Mouse (Mus musculus): ENCODE data around the gene Mfap3. TPM values are rescaled to one million over a fixed set of nuclear protein-coding genes. Genes with fewer than 3 reads are reported as not detected.

The Mfap3 gene
- polyA plus RNA-seq (2015; fragmentation: Nextera tagmentation; extraction: Ambion mirVana): 50.1 and 52.3 TPM in 2 replicates

- H3K27me3 ChIP-seq: no peaks in the 10 kb centered on the region
- no peaks in the 10 kb centered on the region for H3K9me3 ChIP-seq
- H3K4me2 ChIP-seq: peak within 1 kb of the TSS; percentile 66
- peak within 1 kb of the TSS; percentile 94 for H3K4me3 ChIP-seq
- under 1% methylated on average over 57 of the region's 59 CpGs for WGBS
- peak within 1 kb of the TSS; percentile 80 for H3K27ac ChIP-seq
- peak within 1 kb of the TSS; percentile 90 for H3K9ac ChIP-seq
- ATAC-seq (ENCODE audit: insufficient number of reproducible peaks, insufficient read depth, low FRiP score, low TSS enrichment, low read depth): peak; percentile 95
- peaks cover 10% of the 10 kb centered on the region for H3K4me1 ChIP-seq
- H3K36me3 ChIP-seq: peaks cover 28% of the 10 kb centered on the region
Observed at GRCm38 (mm10) chr11:57518091-57518750, at the start of gene Mfap3, which contains the start of gene Fam114a2. Mfap3 (plus strand) TSS chr11:57518664. Fam114a2 (minus strand) TSS chr11:57518617.

- Histone ChIP-seq H3K36me3 (no peaks in the 10 kb centered on the region), H3K4me1 (0 out of 2 replicates have a peak, but pooled peaks cover 2% of the 10 kb centered on the region), H3K27ac (no peak overlapping the region), H3K4me3 (no peak overlapping the region), H3K4me2 (no peak overlapping the region), H3K9ac (no peak overlapping the region), H3K9me3 (no peaks in the 10 kb centered on the region), H3K27me3 (no peaks in the 10 kb centered on the region)
- WGBS: 82% methylated on average over 4 of the region's 4 CpGs
- ATAC-seq (ENCODE audit: insufficient number of reproducible peaks, insufficient read depth, low FRiP score, low TSS enrichment, low read depth): no peak
Observed at GRCm38 (mm10) chr11:57468706-57469105, 49.8 kb upstream of the Mfap3 start.

GRCm38 (mm10) chr11:57470056-57470455 lies 48.4 kb upstream of the Mfap3 start:
- Histone ChIP-seq H3K9me3 (no peaks in the 10 kb centered on the region), H3K4me3 (no peak overlapping the region), H3K27ac (no peak overlapping the region), H3K4me2 (no peak overlapping the region), H3K9ac (no peak overlapping the region), H3K27me3 (no peaks in the 10 kb centered on the region; the same call in 1 of the 2 replicates), H3K4me1 (0 out of 2 replicates have a peak, but pooled peaks cover 2% of the 10 kb centered on the region), H3K36me3 (no peaks in the 10 kb centered on the region)
- no peak for ATAC-seq (ENCODE audit: insufficient number of reproducible peaks, insufficient read depth, low FRiP score, low TSS enrichment, low read depth)
- WGBS: 49% methylated on average over 6 of the region's 6 CpGs

- Histone ChIP-seq H3K9ac (no peak overlapping the region), H3K4me2 (no peak overlapping the region), H3K27ac (no peak overlapping the region), H3K9me3 (no peaks in the 10 kb centered on the region), H3K4me1 (0 out of 2 replicates have a peak, but pooled peaks cover 2% of the 10 kb centered on the region), H3K4me3 (no peak overlapping the region), H3K36me3 (no peaks in the 10 kb centered on the region), H3K27me3 (no peaks in the 10 kb centered on the region; the same call in 1 of the 2 replicates)
- no peak for ATAC-seq (ENCODE audit: insufficient number of reproducible peaks, insufficient read depth, low FRiP score, low TSS enrichment, low read depth)
- WGBS: 86% methylated on average over 7 of the region's 7 CpGs
Observed at GRCm38 (mm10) chr11:57470979-57471378, 47.5 kb upstream of the Mfap3 start.

GRCm38 (mm10) chr11:57474296-57474941 lies 44.0 kb upstream of the Mfap3 start:
- Histone ChIP-seq H3K36me3 (peaks cover 15% of the 10 kb centered on the region; the same call in 1 of the 2 replicates), H3K9me3 (no peaks in the 10 kb centered on the region), H3K27ac (no peak overlapping the region), H3K4me1 (no peaks in the 10 kb centered on the region), H3K4me2 (no peak overlapping the region), H3K4me3 (no peak overlapping the region), H3K27me3 (no peaks in the 10 kb centered on the region; the same call in 1 of the 2 replicates), H3K9ac (no peak overlapping the region)
- WGBS: 71% methylated on average over 6 of the region's 6 CpGs
- ATAC-seq (ENCODE audit: insufficient number of reproducible peaks, insufficient read depth, low FRiP score, low TSS enrichment, low read depth): no peak

GRCm38 (mm10) chr11:57475119-57475518 lies 43.3 kb upstream of the Mfap3 start:
- Histone ChIP-seq H3K4me3 (no peak overlapping the region), H3K27ac (no peak overlapping the region), H3K9ac (no peak overlapping the region), H3K27me3 (no peaks in the 10 kb centered on the region; the same call in 1 of the 2 replicates), H3K36me3 (peaks cover 19% of the 10 kb centered on the region), H3K4me1 (no peaks in the 10 kb centered on the region), H3K4me2 (no peak overlapping the region), H3K9me3 (no peaks in the 10 kb centered on the region)
- no peak for ATAC-seq (ENCODE audit: insufficient number of reproducible peaks, insufficient read depth, low FRiP score, low TSS enrichment, low read depth)
- WGBS: 46% methylated on average over 6 of the region's 6 CpGs

- H3K36me3 ChIP-seq: peaks cover 42% of the 10 kb centered on the region
- no peaks in the 10 kb centered on the region for H3K9me3 ChIP-seq
- peak; percentile 17; the same call in 1 of the 2 replicates for ATAC-seq (ENCODE audit: insufficient number of reproducible peaks, insufficient read depth, low FRiP score, low TSS enrichment, low read depth)
- 72% methylated on average over 5 of the region's 5 CpGs for WGBS
- no peak overlapping the region for H3K4me2 ChIP-seq
- H3K4me1 ChIP-seq: no peaks in the 10 kb centered on the region
- H3K27me3 ChIP-seq: no peaks in the 10 kb centered on the region; the same call in 1 of the 2 replicates
- H3K4me3 ChIP-seq: no peak overlapping the region
- H3K9ac ChIP-seq: no peak overlapping the region
- H3K27ac ChIP-seq: no peak overlapping the region
Observed at GRCm38 (mm10) chr11:57478077-57478476, 40.4 kb upstream of the Mfap3 start.

- Histone ChIP-seq H3K9ac (no peak overlapping the region), H3K36me3 (peaks cover 80% of the 10 kb centered on the region), H3K9me3 (no peaks in the 10 kb centered on the region), H3K27me3 (no peaks in the 10 kb centered on the region), H3K4me2 (no peak overlapping the region), H3K27ac (no peak overlapping the region), H3K4me1 (no peaks in the 10 kb centered on the region), H3K4me3 (no peak overlapping the region)
- 70% methylated on average over 5 of the region's 5 CpGs for WGBS
- no peak for ATAC-seq (ENCODE audit: insufficient number of reproducible peaks, insufficient read depth, low FRiP score, low TSS enrichment, low read depth)
Observed at GRCm38 (mm10) chr11:57488436-57488835, 30.0 kb upstream of the Mfap3 start.

GRCm38 (mm10) chr11:57496462-57497039 lies 21.9 kb upstream of the Mfap3 start:
- ATAC-seq (ENCODE audit: insufficient number of reproducible peaks, insufficient read depth, low FRiP score, low TSS enrichment, low read depth): no peak
- H3K4me3 ChIP-seq: no peak overlapping the region
- H3K4me2 ChIP-seq: no peak overlapping the region
- H3K9ac ChIP-seq: no peak overlapping the region
- peaks cover 92% of the 10 kb centered on the region for H3K36me3 ChIP-seq
- 58% methylated on average over 3 of the region's 3 CpGs for WGBS
- no peaks in the 10 kb centered on the region for H3K27me3 ChIP-seq
- H3K4me1 ChIP-seq: no peaks in the 10 kb centered on the region
- no peaks in the 10 kb centered on the region for H3K9me3 ChIP-seq
- no peak overlapping the region for H3K27ac ChIP-seq

- WGBS: 77% methylated on average over 3 of the region's 3 CpGs
- H3K27me3 ChIP-seq: no peaks in the 10 kb centered on the region
- ATAC-seq (ENCODE audit: insufficient number of reproducible peaks, insufficient read depth, low FRiP score, low TSS enrichment, low read depth): no peak
- H3K4me1 ChIP-seq: no peaks in the 10 kb centered on the region
- H3K4me2 ChIP-seq: no peak overlapping the region
- H3K27ac ChIP-seq: no peak overlapping the region
- no peaks in the 10 kb centered on the region for H3K9me3 ChIP-seq
- H3K9ac ChIP-seq: no peak overlapping the region
- no peak overlapping the region for H3K4me3 ChIP-seq
- peaks cover 82% of the 10 kb centered on the region for H3K36me3 ChIP-seq
Observed at GRCm38 (mm10) chr11:57497701-57498100, 20.8 kb upstream of the Mfap3 start.

GRCm38 (mm10) chr11:57498215-57498614 lies 20.2 kb upstream of the Mfap3 start:
- H3K9ac ChIP-seq: no peak overlapping the region
- peaks cover 81% of the 10 kb centered on the region for H3K36me3 ChIP-seq
- no peak overlapping the region for H3K4me2 ChIP-seq
- 94% methylated on average over 5 of the region's 5 CpGs for WGBS
- no peak overlapping the region for H3K27ac ChIP-seq
- ATAC-seq (ENCODE audit: insufficient number of reproducible peaks, insufficient read depth, low FRiP score, low TSS enrichment, low read depth): no peak
- no peaks in the 10 kb centered on the region for H3K27me3 ChIP-seq
- no peak overlapping the region for H3K4me3 ChIP-seq
- no peaks in the 10 kb centered on the region for H3K4me1 ChIP-seq
- H3K9me3 ChIP-seq: no peaks in the 10 kb centered on the region

Measured in embryonic facial prominence, embryonic 13.5 days (tissue).